Mouse (Mus musculus): ENCODE measurements around the gene Sbf1.

Gene Sbf1

GRCm38 (mm10) chr15:89316146-89316545 is 1.0 kb upstream of the Sbf1 start:
- peak in 1 of 2 experiments; percentile 52 for DNase-seq

- DNase-seq = no peak
Measured at GRCm38 (mm10) chr15:89314511-89315189, 461 bp downstream of the Sbf1 start.

GRCm38 (mm10) chr15:89314107-89314506 is 1.0 kb downstream of the Sbf1 start:
- no peak for DNase-seq

- DNase-seq = no peak
Measured at GRCm38 (mm10) chr15:89313359-89313758, 1.8 kb downstream of the Sbf1 start.

DNA sequence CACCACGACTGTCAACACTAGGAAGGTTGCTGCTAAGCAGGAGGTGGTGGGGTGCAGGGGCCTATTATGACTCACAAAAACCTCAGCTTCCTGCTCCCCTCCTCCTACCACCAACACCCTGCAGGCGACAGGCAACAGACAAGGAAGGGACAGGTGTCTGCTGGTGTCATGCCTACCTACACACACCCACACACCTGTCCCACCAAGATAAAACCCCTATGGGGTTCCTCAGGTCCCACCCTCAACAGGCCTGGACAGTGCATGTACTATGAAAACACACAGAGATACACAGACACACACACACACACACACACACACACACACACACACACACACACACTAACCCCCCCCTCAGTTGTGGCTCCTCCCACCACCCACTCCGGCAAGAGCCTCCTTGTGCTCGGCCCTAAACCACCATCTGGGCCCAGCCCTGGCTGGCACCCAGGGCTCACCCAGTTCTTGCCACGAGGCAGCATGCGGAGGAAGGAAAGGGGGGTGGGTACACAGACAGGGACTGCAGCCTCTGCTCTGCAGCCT is 5.1 kb downstream of the Sbf1 start:
- DNase-seq = peak; percentile 43 to 49

- no peak for DNase-seq
Measured at GRCm38 (mm10) chr15:89308406-89309139, 6.5 kb downstream of the Sbf1 start.

GRCm38 (mm10) chr15:89307461-89307860 is 7.7 kb downstream of the Sbf1 start:
- no peak for DNase-seq

DNA sequence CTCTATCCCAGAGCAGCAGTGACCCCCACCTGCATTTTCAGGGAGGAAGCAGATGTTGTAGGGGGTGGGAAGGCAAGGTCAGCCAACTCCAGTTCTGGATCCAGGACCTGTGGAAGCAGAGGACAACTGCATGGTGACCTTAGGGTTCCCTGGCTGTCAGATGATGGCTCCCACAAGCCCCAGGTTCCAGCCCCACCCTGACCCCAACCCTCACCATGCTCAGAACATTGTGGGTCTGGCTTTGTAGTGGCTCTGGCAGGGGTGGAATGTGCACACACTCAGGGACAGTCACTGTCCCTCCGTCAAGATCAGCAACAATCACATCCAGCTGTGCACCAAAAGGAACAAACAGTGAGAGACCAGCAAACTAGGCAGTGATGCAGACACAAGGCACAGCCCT is 9.1 kb downstream of the Sbf1 start:
- DNase-seq = no peak

DNA sequence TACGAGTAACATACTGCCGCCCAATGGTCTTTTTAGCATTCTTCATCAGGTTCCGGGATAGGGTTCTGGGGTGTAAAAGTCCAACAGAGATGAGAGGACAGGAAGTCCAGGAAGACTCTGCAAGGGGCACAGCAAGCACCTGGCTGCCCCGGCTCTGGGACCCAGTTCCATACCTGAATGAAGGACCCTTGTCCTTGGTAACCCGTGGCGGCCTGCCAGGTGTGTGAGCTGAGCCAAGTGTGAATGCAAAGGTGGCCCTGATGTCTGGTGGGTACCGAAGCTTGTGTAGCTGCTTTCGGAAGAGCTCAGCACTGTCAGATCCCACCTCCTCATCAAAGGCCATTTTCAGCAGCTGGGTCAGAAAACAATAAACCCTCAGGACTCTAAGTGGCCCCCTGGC is 14.5 kb downstream of the Sbf1 start:
- no peak for DNase-seq

- DNase-seq = no peak
Measured at GRCm38 (mm10) chr15:89300180-89300579, 14.9 kb downstream of the Sbf1 start.

DNA sequence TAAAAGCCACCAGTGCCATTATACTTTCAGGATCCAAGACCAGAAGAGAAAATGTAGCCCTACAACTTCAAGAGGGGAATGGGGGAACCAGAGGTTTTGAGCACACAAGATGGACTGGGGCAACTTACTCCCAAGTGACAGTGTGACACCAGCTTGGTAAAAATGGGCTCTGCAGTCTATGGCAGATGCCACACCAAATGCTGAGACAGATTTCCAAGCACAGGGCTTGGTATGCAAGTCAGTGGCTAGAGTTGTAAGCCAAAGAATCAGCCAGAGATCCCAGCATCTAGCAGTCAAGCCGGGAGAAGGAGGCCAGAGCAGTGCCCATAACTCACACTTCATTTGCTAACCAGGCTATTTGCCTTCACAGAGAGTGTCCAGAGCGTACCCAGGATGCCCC is 17.4 kb downstream of the Sbf1 start:
- no peak for DNase-seq

DNA sequence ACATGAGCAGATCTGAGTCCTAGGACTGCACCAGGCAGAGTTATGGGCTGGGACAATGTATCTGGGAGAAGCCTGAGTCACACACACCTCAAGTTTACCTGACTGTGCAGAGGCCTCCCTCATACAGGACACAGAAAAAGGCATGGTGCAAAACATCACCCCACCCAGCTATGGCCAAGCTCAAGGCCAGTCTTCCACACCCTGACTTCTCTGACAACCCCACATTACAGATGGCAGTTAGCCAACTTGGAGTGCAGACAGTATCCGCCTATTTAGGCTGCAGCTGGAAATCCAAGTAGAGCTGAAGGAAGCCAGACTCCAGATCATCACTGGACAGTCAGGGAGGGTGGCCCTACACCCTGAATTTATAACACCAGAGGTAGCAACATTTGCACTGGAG is 18.6 kb downstream of the Sbf1 start:
- DNase-seq = no peak

GRCm38 (mm10) chr15:89295580-89296165 is 19.4 kb downstream of the Sbf1 start:
- DNase-seq = no peak

DNA sequence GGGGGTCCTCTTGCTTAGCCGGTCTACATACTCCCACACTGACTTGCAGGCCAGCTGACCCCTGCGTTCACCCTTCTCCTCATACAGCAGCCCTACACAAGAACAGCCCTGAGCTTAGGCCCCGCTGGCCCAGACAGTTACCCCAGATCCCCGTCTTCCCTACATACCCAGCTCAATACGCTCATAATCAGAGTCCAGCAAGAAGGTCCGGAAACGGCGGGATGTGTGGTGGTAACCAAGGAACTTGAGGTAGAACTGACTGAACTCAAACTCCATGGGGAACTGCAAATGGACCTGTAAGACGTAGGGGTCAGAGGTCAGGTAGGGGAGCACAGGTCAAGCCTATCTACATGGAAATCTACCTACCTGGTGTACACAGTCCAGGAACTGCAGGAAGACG is 21.3 kb downstream of the Sbf1 start:
- DNase-seq = no peak

- no peak for DNase-seq
Measured at GRCm38 (mm10) chr15:89292795-89293194, 22.3 kb downstream of the Sbf1 start.

DNA sequence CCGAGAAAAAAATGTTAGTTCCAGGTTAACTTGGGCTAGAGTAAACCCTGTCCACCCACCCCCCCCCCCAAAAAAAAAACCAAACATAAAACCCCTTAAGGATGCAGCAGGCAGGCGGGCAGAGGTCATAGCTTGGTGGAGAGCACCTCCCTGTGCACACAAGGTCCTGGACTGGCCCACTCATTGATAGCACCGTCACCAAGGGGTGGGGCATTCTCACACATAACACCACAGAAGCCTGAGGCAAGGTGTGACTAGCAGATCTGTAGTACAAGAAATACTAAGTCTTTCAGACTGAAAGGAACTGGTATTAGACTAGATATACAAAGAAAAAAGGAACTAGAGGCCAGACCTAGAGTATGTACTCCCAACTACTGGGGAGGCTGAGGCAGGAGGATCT is 23.6 kb downstream of the Sbf1 start:
- no peak for DNase-seq

DNA sequence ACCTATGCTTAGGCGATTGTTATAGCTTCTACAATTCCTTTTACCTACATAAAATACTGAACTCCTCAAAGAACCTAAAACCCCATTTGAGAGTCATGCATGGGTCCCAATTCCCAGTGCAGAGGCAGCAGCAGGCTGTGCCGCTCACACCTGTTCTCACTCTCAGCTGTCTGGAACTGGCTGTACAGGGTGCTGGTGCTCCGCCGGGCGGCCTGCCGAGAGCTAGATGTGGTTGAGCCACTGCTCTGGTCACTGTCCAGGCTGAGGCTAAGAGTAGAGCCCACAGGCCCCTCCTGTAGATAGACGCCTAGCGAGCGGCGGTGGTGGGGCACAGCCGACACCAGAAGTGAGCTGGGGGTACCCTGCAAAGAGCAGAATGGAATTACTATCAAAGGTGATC is 25.7 kb downstream of the Sbf1 start:
- no peak for DNase-seq

- no peak for DNase-seq
Measured at GRCm38 (mm10) chr15:89288227-89288767, 26.8 kb downstream of the Sbf1 start.

- no peak for DNase-seq
Measured at GRCm38 (mm10) chr15:89286582-89286981, 28.5 kb downstream of the Sbf1 start.

DNA sequence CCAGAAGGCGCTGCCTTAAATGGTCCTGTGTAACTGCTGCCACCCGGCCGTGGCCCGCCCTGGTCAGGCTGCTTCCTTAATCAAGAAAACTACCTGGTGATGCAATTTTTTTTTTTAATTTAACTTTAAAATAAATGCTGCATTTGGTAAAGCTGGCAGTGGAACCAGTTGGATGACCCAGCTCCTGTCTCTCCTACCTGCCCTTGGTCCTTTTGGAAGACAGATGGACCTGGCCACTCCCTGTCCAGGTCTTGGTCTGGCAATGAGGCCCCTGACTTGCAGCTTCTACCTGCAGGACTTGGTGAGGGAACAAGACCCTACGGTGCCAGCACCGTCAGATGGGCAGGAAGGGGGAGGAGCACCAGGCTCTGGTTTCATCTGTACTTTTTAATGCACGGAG is 29.0 kb downstream of the Sbf1 start:
- DNase-seq = no peak

DNA sequence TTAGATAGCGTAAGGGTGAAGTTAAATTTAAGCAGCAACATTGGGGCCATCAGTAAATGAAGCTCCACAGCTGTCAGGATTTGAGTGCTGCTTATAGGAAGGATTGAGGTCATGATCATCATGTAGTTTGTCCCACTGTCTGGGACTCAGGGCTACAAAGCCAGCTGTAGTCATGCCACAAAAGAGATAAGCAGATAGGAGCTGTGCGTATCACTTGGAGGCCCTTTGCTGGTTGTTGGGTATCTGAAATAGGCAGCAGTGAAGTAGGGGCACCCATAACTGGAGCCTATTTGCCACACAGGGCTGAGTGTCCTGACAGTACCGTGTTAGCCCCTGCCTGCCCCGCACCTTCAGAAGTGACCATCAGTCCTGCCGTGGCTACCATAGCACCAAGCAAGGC is 29.6 kb downstream of the Sbf1 start:
- DNase-seq = no peak

- no peak for DNase-seq
Measured at GRCm38 (mm10) chr15:89285004-89285403, 30.1 kb downstream of the Sbf1 start.

DNA sequence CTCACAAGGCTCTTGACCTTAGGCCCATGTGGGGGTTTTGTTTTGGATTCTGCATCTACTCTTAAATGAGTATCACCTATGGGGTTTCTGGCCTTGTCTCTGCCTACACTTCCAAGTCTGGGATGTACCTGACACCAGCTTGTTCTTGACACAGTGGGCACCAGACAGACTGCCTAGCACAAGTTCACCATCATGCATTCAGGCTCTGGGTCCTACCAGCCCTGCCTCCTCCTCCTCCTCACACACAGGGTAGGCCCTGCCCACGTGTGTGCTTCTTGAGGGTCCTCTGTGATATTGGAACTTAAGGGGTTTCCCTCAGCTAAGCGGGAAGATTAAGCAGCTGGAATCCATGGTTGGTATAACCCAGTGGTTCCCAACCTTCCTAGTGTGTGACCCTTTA is 31.0 kb downstream of the Sbf1 start:
- no peak for DNase-seq

DNA sequence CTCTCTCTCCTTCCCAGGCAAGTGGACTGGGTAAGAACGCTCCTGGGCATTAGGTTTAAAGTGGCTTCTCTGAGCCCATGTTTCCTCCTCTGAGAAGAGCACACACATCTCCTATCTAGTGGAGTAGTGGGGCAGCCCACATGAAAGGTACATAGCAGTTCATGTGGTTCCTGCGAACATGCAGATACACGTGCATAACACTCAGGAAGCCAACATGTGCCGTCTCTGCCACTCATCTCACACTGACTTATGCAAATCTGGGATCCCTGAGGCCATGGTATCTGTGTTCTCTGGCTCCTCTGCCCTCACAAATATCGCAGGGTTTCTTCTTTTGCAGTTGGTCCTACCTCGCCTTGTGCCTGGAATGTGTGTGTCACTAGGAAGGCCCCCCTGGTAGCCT is 32.6 kb downstream of the Sbf1 start:
- DNase-seq = no peak
